Mouse (Mus musculus): ENCODE measurements at regions not wholly inside any gene's neighbourhood (a gene's known extent, or its start where the extent isn't known, plus 50 kb on each side); places are given as distances from the start of the nearest gene placed in this dataset.

DNA sequence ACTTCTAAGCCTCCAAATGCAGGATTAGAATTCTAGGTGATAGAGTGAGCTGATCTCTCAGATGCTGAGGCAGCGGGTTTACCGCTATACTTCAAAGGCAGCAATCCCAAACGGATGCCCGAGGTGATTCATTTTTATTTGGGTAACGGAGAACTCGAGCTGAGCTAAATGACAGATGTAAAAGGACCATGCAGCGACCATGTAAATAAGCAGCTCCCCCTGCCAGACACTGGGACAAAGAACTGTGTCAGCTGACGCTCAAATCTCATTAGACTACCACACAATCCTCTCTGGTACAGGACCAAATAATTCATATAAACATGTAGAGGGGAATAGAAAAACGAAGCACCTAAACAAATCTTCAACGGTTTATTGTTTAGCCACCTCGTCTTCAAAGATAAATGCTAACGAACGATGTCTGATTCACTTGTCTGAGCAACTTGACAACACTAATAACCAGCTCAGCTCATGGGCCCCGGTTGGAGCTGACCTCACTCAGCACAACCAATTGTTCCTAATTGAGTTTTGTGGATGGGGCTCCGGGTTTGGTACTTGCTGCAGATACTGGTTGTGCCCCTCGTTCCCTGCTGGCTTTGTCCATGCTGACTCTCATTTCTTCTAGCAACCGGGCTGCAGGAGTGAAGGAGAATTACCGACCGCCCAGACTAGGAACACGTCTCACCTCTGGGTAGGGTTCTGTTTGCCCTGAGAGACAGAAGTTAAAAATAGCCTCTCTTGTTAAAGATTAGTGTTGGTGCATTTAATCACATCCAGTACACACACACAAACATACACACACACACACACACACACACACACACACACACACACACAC, 92.6 kb upstream of the Btg1 start:
- no peaks in the 10 kb centered on the region for H3K27me3 ChIP-seq (ENCODE audit: insufficient read depth, low read length)
- no peak for ATAC-seq (ENCODE audit: extremely low read depth, insufficient number of reproducible peaks, low FRiP score, poor library complexity, severe bottlenecking)
- H3K4me3 ChIP-seq (ENCODE audit: low read depth, low read length), result no peak overlapping the region
- peaks cover 22% of the 10 kb centered on the region for H3K9me3 ChIP-seq (replicated peaks)
- no peak for TF ChIP-seq GATA2 (IDR thresholded peaks at IDR 0.05; ENCODE audit: borderline replicate concordance, low read depth, low read length)
- no peak for TF ChIP-seq TAL1 (conservative IDR thresholded peaks at IDR 0.05; ENCODE audit: low read depth, low read length)
- no peak for TF ChIP-seq GATA1 (IDR thresholded peaks at IDR 0.05; ENCODE audit: borderline replicate concordance, low read length)
- H3K4me1 ChIP-seq (ENCODE audit: insufficient read depth, low read depth, low read length), result no peaks in the 10 kb centered on the region
- no peak for DNase-seq (ENCODE audit: low spot score)
- no peaks in the 10 kb centered on the region for H3K36me3 ChIP-seq (replicated peaks)

- H3K9me3 ChIP-seq (replicated peaks), result peaks cover 20% of the 10 kb centered on the region
- TF ChIP-seq GATA1 (IDR thresholded peaks at IDR 0.05; ENCODE audit: borderline replicate concordance, low read length), result no peak
- no peak for TF ChIP-seq TAL1 (conservative IDR thresholded peaks at IDR 0.05; ENCODE audit: low read depth, low read length)
- TF ChIP-seq GATA2 (IDR thresholded peaks at IDR 0.05; ENCODE audit: borderline replicate concordance, low read depth, low read length), result no peak
- no peak for TF ChIP-seq CTCF (IDR thresholded peaks at IDR 0.05; ENCODE audit: low read depth, low read length)
- no peak for TF ChIP-seq POLR2AphosphoS5 (IDR thresholded peaks at IDR 0.05; ENCODE audit: insufficient replicate concordance, low read depth, low read length)
- H3K27me3 ChIP-seq (ENCODE audit: insufficient read depth, low read length), result no peaks in the 10 kb centered on the region
- H3K4me3 ChIP-seq (ENCODE audit: low read depth, low read length), result no peak overlapping the region
- no peak for ATAC-seq (ENCODE audit: extremely low read depth, insufficient number of reproducible peaks, low FRiP score, poor library complexity, severe bottlenecking)
- no peak for DNase-seq (ENCODE audit: low spot score)
- H3K4me1 ChIP-seq (ENCODE audit: insufficient read depth, low read depth, low read length), result no peaks in the 10 kb centered on the region
- H3K36me3 ChIP-seq (replicated peaks), result no peaks in the 10 kb centered on the region
These were observed 88.9 kb upstream of the Btg1 start for GRCm38 (mm10) chr10:96527864-96528263.

DNA sequence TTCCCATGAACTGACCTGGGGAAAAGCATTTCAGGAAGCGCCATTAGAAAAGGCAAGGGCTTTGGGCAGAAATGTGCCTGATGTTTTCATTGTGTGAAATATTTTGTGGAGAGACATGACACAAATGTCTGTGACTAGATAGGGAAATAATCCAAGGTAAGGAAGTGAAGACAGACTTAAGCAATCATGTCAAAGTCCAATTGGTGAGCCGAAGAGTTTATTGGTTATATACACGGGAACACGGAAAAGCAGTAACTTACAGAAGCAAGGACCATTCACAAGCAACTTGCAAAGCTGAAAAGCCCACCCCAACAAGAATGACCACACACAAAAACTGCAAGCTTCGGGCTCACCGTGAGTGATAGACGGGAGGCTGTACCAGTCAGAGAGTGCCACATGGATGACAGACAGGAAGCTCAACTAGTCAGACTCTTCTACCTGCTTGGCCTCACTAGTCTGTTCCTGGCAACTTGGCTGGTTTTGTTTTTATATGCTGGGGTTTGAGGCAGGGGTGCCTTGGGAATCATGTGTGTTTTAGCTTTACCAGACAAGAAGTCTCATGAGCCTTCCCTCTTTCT, 82.2 kb upstream of the Btg1 start:
- Histone ChIP-seq H3K4me3 (ENCODE audit: low read depth, low read length) (no peak overlapping the region), H3K9me3 (replicated peaks) (peaks cover 30% of the 10 kb centered on the region), H3K4me1 (ENCODE audit: insufficient read depth, low read depth, low read length) (no peaks in the 10 kb centered on the region), H3K27me3 (ENCODE audit: insufficient read depth, low read length) (no peaks in the 10 kb centered on the region), H3K36me3 (replicated peaks) (no peaks in the 10 kb centered on the region)
- DNase-seq (ENCODE audit: low spot score) (no peak), ATAC-seq (ENCODE audit: extremely low read depth, insufficient number of reproducible peaks, low FRiP score, poor library complexity, severe bottlenecking) (no peak)
- TF ChIP-seq CTCF (IDR thresholded peaks at IDR 0.05; ENCODE audit: low read depth, low read length) (no peak), TAL1 (conservative IDR thresholded peaks at IDR 0.05; ENCODE audit: low read depth, low read length) (no peak), GATA1 (IDR thresholded peaks at IDR 0.05; ENCODE audit: borderline replicate concordance, low read length) (no peak), GATA2 (IDR thresholded peaks at IDR 0.05; ENCODE audit: borderline replicate concordance, low read depth, low read length) (no peak), POLR2AphosphoS5 (IDR thresholded peaks at IDR 0.05; ENCODE audit: insufficient replicate concordance, low read depth, low read length) (no peak)

GRCm38 (mm10) chr10:96535461-96535860, 81.3 kb upstream of the Btg1 start:
- no peak for ATAC-seq (ENCODE audit: extremely low read depth, insufficient number of reproducible peaks, low FRiP score, poor library complexity, severe bottlenecking)
- Histone ChIP-seq H3K4me3 (ENCODE audit: low read depth, low read length) (no peak overlapping the region), H3K9me3 (replicated peaks) (peaks cover 34% of the 10 kb centered on the region), H3K4me1 (ENCODE audit: insufficient read depth, low read depth, low read length) (no peaks in the 10 kb centered on the region), H3K36me3 (replicated peaks) (no peaks in the 10 kb centered on the region), H3K27me3 (ENCODE audit: insufficient read depth, low read length) (no peaks in the 10 kb centered on the region)
- TF ChIP-seq GATA2 (IDR thresholded peaks at IDR 0.05; ENCODE audit: borderline replicate concordance, low read depth, low read length) (no peak), GATA1 (IDR thresholded peaks at IDR 0.05; ENCODE audit: borderline replicate concordance, low read length) (no peak), TAL1 (conservative IDR thresholded peaks at IDR 0.05; ENCODE audit: low read depth, low read length) (no peak), POLR2AphosphoS5 (IDR thresholded peaks at IDR 0.05; ENCODE audit: insufficient replicate concordance, low read depth, low read length) (no peak), CTCF (IDR thresholded peaks at IDR 0.05; ENCODE audit: low read depth, low read length) (no peak)
- no peak for DNase-seq (ENCODE audit: low spot score)

DNA sequence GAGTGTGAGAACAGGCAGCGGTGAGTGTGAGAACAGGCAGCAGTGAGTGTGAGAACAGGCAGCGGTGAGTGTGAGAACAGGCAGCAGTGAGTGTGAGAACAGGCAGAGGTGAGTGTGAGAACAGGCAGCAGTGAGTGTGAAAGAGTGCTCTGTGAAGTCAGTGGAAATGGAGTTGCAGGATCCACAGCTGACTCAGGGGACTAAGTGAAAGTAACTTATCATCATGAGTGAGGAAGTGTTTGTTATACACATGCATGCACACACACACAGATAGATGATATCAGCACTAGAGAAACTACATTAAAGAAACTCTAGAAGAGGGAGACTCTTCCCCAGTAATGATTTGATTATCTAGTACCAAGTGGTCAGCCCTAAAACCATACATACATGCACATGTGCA, 76.0 kb upstream of the Btg1 start:
- Histone ChIP-seq H3K4me3 (ENCODE audit: low read depth, low read length) (no peak overlapping the region), H3K9me3 (replicated peaks) (peaks cover 28% of the 10 kb centered on the region), H3K27me3 (ENCODE audit: insufficient read depth, low read length) (no peaks in the 10 kb centered on the region), H3K36me3 (replicated peaks) (no peaks in the 10 kb centered on the region), H3K4me1 (ENCODE audit: insufficient read depth, low read depth, low read length) (no peaks in the 10 kb centered on the region)
- ATAC-seq (ENCODE audit: extremely low read depth, insufficient number of reproducible peaks, low FRiP score, poor library complexity, severe bottlenecking), result no peak
- DNase-seq (ENCODE audit: low spot score), result no peak
- TF ChIP-seq GATA2 (IDR thresholded peaks at IDR 0.05; ENCODE audit: borderline replicate concordance, low read depth, low read length), result no peak
- TF ChIP-seq TAL1 (conservative IDR thresholded peaks at IDR 0.05; ENCODE audit: low read depth, low read length), result no peak
- TF ChIP-seq POLR2AphosphoS5 (IDR thresholded peaks at IDR 0.05; ENCODE audit: insufficient replicate concordance, low read depth, low read length), result no peak
- no peak for TF ChIP-seq GATA1 (IDR thresholded peaks at IDR 0.05; ENCODE audit: borderline replicate concordance, low read length)
- no peak for TF ChIP-seq CTCF (IDR thresholded peaks at IDR 0.05; ENCODE audit: low read depth, low read length)

DNA sequence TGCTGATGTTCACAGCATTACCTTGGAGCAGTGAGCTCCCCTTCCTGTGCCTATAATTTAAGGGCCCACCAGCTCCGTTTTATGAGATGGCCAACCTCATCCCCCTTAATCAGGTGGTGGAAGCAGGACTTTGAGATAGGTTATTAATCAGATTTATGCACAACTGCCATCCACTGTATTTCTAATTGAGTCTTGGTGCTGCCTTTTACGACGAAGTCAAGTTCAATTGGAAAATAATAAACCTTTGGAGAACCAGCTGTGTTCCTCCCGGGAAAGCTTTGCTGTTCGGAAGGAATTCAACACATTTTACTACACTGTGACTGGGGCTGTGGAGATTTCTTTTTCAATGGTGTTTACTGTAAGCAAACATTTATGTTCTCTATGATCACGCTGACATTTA, 71.5 kb upstream of the Btg1 start:
- DNase-seq (ENCODE audit: low spot score) (no peak), ATAC-seq (ENCODE audit: extremely low read depth, insufficient number of reproducible peaks, low FRiP score, poor library complexity, severe bottlenecking) (no peak)
- peaks cover 22% of the 10 kb centered on the region for H3K9me3 ChIP-seq (replicated peaks)
- no peaks in the 10 kb centered on the region for H3K4me1 ChIP-seq (ENCODE audit: insufficient read depth, low read depth, low read length)
- no peak overlapping the region for H3K4me3 ChIP-seq (ENCODE audit: low read depth, low read length)
- TF ChIP-seq TAL1 (conservative IDR thresholded peaks at IDR 0.05; ENCODE audit: low read depth, low read length) (no peak), GATA2 (IDR thresholded peaks at IDR 0.05; ENCODE audit: borderline replicate concordance, low read depth, low read length) (no peak), CTCF (IDR thresholded peaks at IDR 0.05; ENCODE audit: low read depth, low read length) (no peak), GATA1 (IDR thresholded peaks at IDR 0.05; ENCODE audit: borderline replicate concordance, low read length) (no peak), POLR2AphosphoS5 (IDR thresholded peaks at IDR 0.05; ENCODE audit: insufficient replicate concordance, low read depth, low read length) (no peak)
- H3K36me3 ChIP-seq (replicated peaks), result no peaks in the 10 kb centered on the region
- H3K27me3 ChIP-seq (ENCODE audit: insufficient read depth, low read length), result no peaks in the 10 kb centered on the region
